Mouse (Mus musculus) myocyte (in vitro differentiated cells): ENCODE data around the gene Tmem208. TPM values are rescaled to one million over a fixed set of nuclear protein-coding genes. Genes with fewer than 3 reads are reported as not detected.

Experiments used
- H3K27me3 ChIP-seq: one replicate; pipeline ENCODE4 v1.6.1; 2011; ENCODE audit not compliant: control insufficient read depth, insufficient read depth, insufficient read length
- H3K36me3 ChIP-seq: one replicate; pipeline ENCODE4 v1.6.1; 2011; ENCODE audit not compliant: control insufficient read depth, insufficient read depth
- H3K4me2 ChIP-seq: one replicate; pipeline ENCODE4 v1.6.1; 2011; ENCODE audit warnings: low read depth, control low read depth
- H3K4me3 ChIP-seq: one replicate; pipeline ENCODE4 v1.5.1; 2011; ENCODE audit warnings: mild to moderate bottlenecking, control low read depth, moderate library complexity
- H3K79me2 ChIP-seq: one replicate; pipeline ENCODE4 v1.6.1; 2011; ENCODE audit not compliant: control insufficient read depth, insufficient read depth
- H3ac ChIP-seq: one replicate; pipeline ENCODE4 v1.6.1; 2011; ENCODE audit not compliant: control insufficient read depth, insufficient read length
- CEBPB ChIP-seq: IDR thresholded peaks from 2 replicates; pipeline ENCODE4 v1.6.1; 2011; ENCODE audit warnings: mild to moderate bottlenecking, moderate library complexity; ENCODE audit not compliant: poor library complexity, insufficient read depth, severe bottlenecking
- E2F4 ChIP-seq: IDR thresholded peaks from one replicate; pipeline ENCODE4 v1.6.1; 2011; ENCODE audit warnings: mild to moderate bottlenecking, control low read depth, moderate library complexity; ENCODE audit not compliant: insufficient read depth
- MAX ChIP-seq: IDR thresholded peaks from one replicate; pipeline ENCODE4 v1.6.1; 2011; ENCODE audit warnings: low read depth, mild to moderate bottlenecking, control low read depth
- MYOD1 ChIP-seq, 3 experiments: IDR thresholded peaks; one replicate each; pipeline ENCODE4 v1.6.1; 2011; ENCODE audit warnings: control low read depth in 2 of 3, low read depth in 2 of 3, mild to moderate bottlenecking in 2 of 3, moderate library complexity in 1 of 3; ENCODE audit not compliant: insufficient read length in 2 of 3, control insufficient read depth in 1 of 3
- MYOG ChIP-seq, 3 experiments: IDR thresholded peaks; one replicate each; pipeline ENCODE4 v1.6.1; 2011; ENCODE audit warnings: control low read depth in 2 of 3, low read depth in 2 of 3, mild to moderate bottlenecking in 2 of 3; ENCODE audit not compliant: insufficient read length in 2 of 3, control insufficient read depth in 1 of 3, insufficient read depth in 1 of 3
- POLR2A ChIP-seq: IDR thresholded peaks from one replicate; pipeline ENCODE4 v1.6.1; 2011; ENCODE audit warnings: low read depth, mild to moderate bottlenecking, control low read depth, moderate library complexity; ENCODE audit not compliant: insufficient read length
- POLR2AphosphoS2 ChIP-seq: IDR thresholded peaks from one replicate; pipeline ENCODE4 v1.6.1; 2011; ENCODE audit warnings: low read depth, control low read depth; ENCODE audit not compliant: insufficient read length
- REST ChIP-seq: IDR thresholded peaks from one replicate; pipeline ENCODE4 v1.6.1; 2011; ENCODE audit warnings: mild to moderate bottlenecking, control low read depth, moderate library complexity; ENCODE audit not compliant: insufficient read depth, insufficient read length
- SRF ChIP-seq: IDR thresholded peaks from one replicate; pipeline ENCODE4 v1.6.1; 2011; ENCODE audit warnings: low read depth; ENCODE audit not compliant: control insufficient read depth, insufficient read length
- TCF12 ChIP-seq: IDR thresholded peaks from one replicate; pipeline ENCODE4 v1.6.1; 2011; ENCODE audit warnings: mild to moderate bottlenecking, control low read depth; ENCODE audit not compliant: poor library complexity, insufficient read depth, severe bottlenecking
- TCF3 ChIP-seq: IDR thresholded peaks from one replicate; pipeline ENCODE4 v1.6.1; 2011; ENCODE audit warnings: low read depth, control low read depth; ENCODE audit not compliant: insufficient read length
- USF1 ChIP-seq: IDR thresholded peaks from one replicate; pipeline ENCODE4 v1.6.1; 2011; ENCODE audit warnings: low read depth, mild to moderate bottlenecking, control low read depth, moderate library complexity
- polyA plus RNA-seq: library from polyadenylated mRNA; unstranded; fragments of >200 nt; fragmentation: generic; extraction: Trizol; gene quantifications from one replicate; pipeline ENCODE4 v1.2.1, GENCODE M21; 2012; ENCODE audit warnings: missing spikeins

Tmem208 gene
- polyA plus RNA-seq, 1 experiment = 109 TPM

DNA sequence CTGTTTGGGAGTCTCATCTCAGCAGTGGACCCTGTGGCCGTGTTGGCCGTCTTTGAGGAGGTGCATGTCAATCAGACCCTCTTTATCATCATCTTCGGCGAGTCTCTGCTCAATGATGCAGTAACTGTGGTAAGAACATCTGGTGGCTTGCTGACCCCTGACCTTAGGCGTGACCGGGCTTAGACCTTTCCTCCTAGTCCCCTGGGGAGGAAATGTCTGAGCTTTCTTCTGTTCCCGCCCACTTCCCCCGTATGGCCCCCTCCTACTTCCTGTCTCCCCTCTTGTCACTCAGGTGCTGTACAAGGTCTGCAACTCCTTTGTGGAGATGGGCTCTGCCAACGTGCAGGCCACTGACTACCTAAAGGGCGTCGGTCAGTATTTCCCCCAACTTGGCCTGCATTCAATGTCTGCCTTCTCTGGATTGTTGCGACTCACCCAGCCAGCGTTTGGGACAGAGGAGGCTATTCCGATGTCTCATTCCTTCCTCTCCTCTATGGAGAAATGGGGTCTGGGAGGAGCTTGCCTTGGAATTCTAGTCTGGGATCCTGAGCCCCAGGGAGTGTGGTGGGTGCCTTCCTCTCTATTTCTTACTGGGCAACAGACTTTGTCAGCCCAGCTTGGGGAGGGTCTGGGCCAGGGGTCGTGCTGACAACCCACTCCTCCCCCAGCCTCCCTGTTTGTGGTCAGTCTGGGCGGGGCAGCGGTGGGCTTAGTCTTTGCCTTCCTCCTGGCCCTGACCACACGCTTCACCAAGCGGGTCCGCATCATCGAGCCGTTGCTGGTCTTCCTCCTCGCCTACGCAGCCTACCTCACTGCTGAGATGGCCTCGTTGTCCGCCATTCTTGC is 29.2 kb downstream of the Tmem208 start:
- Histone ChIP-seq H3K4me3 (no peak overlapping the region), H3ac (no peak overlapping the region), H3K27me3 (no peaks in the 10 kb centered on the region), H3K4me2 (no peak overlapping the region), H3K36me3 (no peaks in the 10 kb centered on the region), H3K79me2 (peaks cover 5% of the 10 kb centered on the region)
- TF ChIP-seq TCF3 (no peak), CEBPB (no peak), POLR2A (no peak), E2F4 (no peak), POLR2AphosphoS2 (no peak), USF1 (no peak), TCF12 (no peak), REST (no peak), MAX (no peak), MYOD1 (IDR thresholded peaks at IDR 0.05; ENCODE audit: control insufficient read depth in 1 of 3, insufficient read length in 2 of 3, low read depth in 2 of 3) (no peak), SRF (no peak), MYOG (IDR thresholded peaks at IDR 0.05; ENCODE audit: control insufficient read depth in 1 of 3, insufficient read depth in 1 of 3, insufficient read length in 2 of 3, low read depth in 2 of 3) (no peak)

DNA sequence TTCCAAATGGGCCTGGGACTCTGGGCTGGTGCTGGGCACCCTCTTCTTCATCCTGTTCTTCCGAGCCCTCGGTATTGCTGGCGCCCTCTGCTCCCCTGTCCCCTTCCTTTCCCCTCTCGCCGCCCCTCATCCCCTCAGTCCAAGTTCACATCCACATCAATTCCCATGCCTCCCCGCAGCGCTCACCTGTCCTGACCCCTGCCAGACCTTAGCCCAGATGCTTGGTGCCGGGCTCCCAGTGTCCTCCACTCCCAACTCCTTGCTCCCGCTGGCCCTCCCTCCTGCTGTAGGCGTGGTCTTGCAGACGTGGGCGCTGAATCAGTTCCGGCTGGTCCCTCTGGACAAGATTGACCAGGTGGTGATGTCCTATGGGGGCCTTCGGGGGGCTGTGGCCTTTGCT is 30.5 kb downstream of the Tmem208 start:
- Histone ChIP-seq H3K4me3 (no peak overlapping the region), H3K79me2 (no peaks in the 10 kb centered on the region), H3K27me3 (no peaks in the 10 kb centered on the region), H3K36me3 (no peaks in the 10 kb centered on the region), H3ac (no peak overlapping the region), H3K4me2 (no peak overlapping the region)
- TF ChIP-seq TCF3 (no peak), E2F4 (no peak), POLR2A (no peak), REST (no peak), MAX (no peak), POLR2AphosphoS2 (no peak), CEBPB (no peak), USF1 (no peak), SRF (no peak), TCF12 (no peak), MYOG (IDR thresholded peaks at IDR 0.05; ENCODE audit: control insufficient read depth in 1 of 3, insufficient read depth in 1 of 3, insufficient read length in 2 of 3, low read depth in 2 of 3) (no peak)

DNA sequence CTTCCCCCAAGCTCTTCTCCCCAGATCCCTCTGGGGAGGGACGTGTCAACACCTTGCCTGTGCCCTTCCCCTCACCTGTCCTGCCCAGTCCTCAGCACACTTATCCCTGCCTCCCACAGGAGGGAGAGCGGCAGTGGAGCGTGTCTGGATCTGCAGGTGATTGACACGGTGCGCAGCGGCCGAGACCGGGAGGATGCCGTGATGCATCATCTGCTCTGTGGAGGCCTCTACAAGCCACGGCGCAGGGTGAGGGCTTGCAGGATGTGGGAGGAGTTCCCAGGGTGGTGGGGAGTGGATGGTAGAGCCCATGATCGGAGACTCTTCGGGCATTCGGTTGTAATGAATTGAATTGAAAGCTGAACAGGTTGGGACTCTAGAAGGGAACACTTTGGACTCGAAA is 33.1 kb downstream of the Tmem208 start:
- TF ChIP-seq E2F4 (no peak), TCF12 (no peak), REST (no peak), POLR2AphosphoS2 (no peak), CEBPB (no peak), USF1 (no peak), MAX (no peak), MYOG (IDR thresholded peaks at IDR 0.05; ENCODE audit: control insufficient read depth in 1 of 3, insufficient read depth in 1 of 3, insufficient read length in 2 of 3, low read depth in 2 of 3) (no peak), TCF3 (no peak), POLR2A (no peak), SRF (no peak), MYOD1 (IDR thresholded peaks at IDR 0.05; ENCODE audit: control insufficient read depth in 1 of 3, insufficient read length in 2 of 3, low read depth in 2 of 3) (no peak)
- no peak overlapping the region for H3ac ChIP-seq
- H3K4me2 ChIP-seq = no peak overlapping the region
- H3K36me3 ChIP-seq = no peaks in the 10 kb centered on the region
- H3K79me2 ChIP-seq = no peaks in the 10 kb centered on the region
- no peaks in the 10 kb centered on the region for H3K27me3 ChIP-seq
- H3K4me3 ChIP-seq = no peak overlapping the region

DNA sequence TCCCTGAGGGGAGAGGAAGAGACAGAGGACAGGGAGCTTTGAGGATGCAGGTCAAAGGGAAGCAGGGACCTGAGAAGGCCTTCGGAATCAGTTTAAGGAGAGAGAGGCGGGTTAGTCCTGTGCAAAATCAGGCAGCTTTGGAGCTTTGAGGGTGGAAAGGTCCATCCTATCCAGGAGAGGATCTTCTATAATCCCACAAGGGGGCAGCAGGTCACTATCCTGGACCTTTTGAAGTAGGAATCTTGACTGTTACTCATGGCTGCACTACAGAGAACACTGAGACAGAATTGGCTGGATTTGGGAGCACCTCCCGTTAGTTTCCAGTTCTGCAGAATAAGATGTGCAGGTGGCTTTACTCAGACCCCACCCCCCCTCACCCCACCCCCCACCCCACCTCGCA is 33.5 kb downstream of the Tmem208 start:
- no peaks in the 10 kb centered on the region for H3K79me2 ChIP-seq
- no peak for TF ChIP-seq REST
- TF ChIP-seq POLR2A = no peak
- no peak for TF ChIP-seq CEBPB
- no peak for TF ChIP-seq MAX
- no peak for TF ChIP-seq USF1
- no peak for TF ChIP-seq POLR2AphosphoS2
- no peak for TF ChIP-seq MYOD1 (IDR thresholded peaks at IDR 0.05; ENCODE audit: control insufficient read depth in 1 of 3, insufficient read length in 2 of 3, low read depth in 2 of 3)
- TF ChIP-seq E2F4 = no peak
- TF ChIP-seq TCF3 = no peak
- TF ChIP-seq SRF = no peak
- TF ChIP-seq TCF12 = no peak
- TF ChIP-seq MYOG (IDR thresholded peaks at IDR 0.05; ENCODE audit: control insufficient read depth in 1 of 3, insufficient read depth in 1 of 3, insufficient read length in 2 of 3, low read depth in 2 of 3) = no peak
- no peak overlapping the region for H3K4me3 ChIP-seq
- no peak overlapping the region for H3ac ChIP-seq
- H3K27me3 ChIP-seq = no peaks in the 10 kb centered on the region
- H3K36me3 ChIP-seq = no peaks in the 10 kb centered on the region
- no peak overlapping the region for H3K4me2 ChIP-seq
